Mouse (Mus musculus) heart, embryonic 10.5 days (tissue): ENCODE measurements around the gene Olfr157. TPM values are rescaled to one million over a fixed set of nuclear protein-coding genes. Genes with fewer than 3 reads are reported as not detected.
A peak's percentile ranks its signal among the peaks of the same experiment; 100 is the strongest.

Source experiments
- DNase-seq: peaks from one replicate; pipeline ENCODE4 v3.0.0-alpha.2; 2017; ENCODE audit warnings: low spot score
- H3K27ac ChIP-seq: fragments of 300-500 bp; sonication (generic); 2 replicates; pipeline ENCODE4 v1.5.1; 2016; ENCODE audit warnings: mild to moderate bottlenecking
- H3K27me3 ChIP-seq: fragments of 300-500 bp; sonication (generic); 2 replicates; pipeline ENCODE4 v1.6.1; 2016; ENCODE audit warnings: mild to moderate bottlenecking; ENCODE audit not compliant: poor library complexity, insufficient read depth, severe bottlenecking
- H3K36me3 ChIP-seq: fragments of 300-500 bp; sonication (generic); 2 replicates; pipeline ENCODE4 v1.6.1; 2016; ENCODE audit warnings: mild to moderate bottlenecking, moderate library complexity
- H3K4me1 ChIP-seq: fragments of 300-500 bp; sonication (generic); 2 replicates; pipeline ENCODE4 v1.6.1; 2016; ENCODE audit warnings: mild to moderate bottlenecking
- H3K4me3 ChIP-seq: fragments of 300-500 bp; sonication (generic); 2 replicates; pipeline ENCODE4 v1.5.1; 2016; ENCODE audit warnings: mild to moderate bottlenecking, moderate library complexity
- H3K9me3 ChIP-seq: fragments of 300-500 bp; sonication (generic); 2 replicates; pipeline ENCODE4 v1.6.1; 2016; ENCODE audit warnings: mild to moderate bottlenecking, moderate library complexity
- WGBS: fragments of 180-500 bp; shearing (Covaris S2); methylation state at CpG from one replicate; pipeline ENCODE4 v1.1.7; 2016; 5-methylcytosine and 5-hydroxymethylcytosine counted together
- polyA plus RNA-seq: library from polyadenylated mRNA; unstranded; fragments of >200 nt; fragmentation: Nextera tagmentation; extraction: Ambion mirVana; gene quantifications from 2 replicates; pipeline ENCODE4 v1.2.1, GENCODE M21; 2016

The Olfr157 gene
- polyA plus RNA-seq: 0.10 TPM in 1 of 2 replicates, not detected in the other

DNA sequence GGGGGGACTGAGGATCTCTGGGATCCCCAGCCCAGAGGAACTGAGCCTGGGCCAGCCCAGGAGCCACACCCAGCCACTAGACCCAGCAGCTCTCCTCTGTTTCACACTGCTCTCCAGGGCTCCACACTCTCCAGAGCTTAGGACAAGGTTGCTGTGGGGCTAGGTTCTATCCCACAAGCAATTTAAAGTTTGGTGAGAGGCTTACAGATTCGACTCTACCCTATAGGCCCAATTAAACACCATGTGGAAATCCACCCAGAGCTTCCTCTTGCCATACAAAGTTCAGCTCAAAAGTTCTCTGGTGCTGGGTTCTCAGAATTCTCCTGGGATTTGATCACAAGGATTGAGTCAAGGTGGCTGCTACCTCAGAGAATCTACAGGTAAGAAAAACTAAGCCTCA, at the start of gene Olfr157:
Olfr157 (minus strand) TSS at position 101 of the 400 bp plus-strand sequence.
- Histone ChIP-seq H3K27ac (no peak within 1 kb of the TSS), H3K27me3 (no peaks in the 10 kb centered on the region; the same call in 1 of the 2 replicates), H3K4me1 (peaks cover 15% of the 10 kb centered on the region), H3K9me3 (no peaks in the 10 kb centered on the region), H3K36me3 (no peaks in the 10 kb centered on the region), H3K4me3 (no peak within 1 kb of the TSS)
- no peak for DNase-seq
- 77% methylated on average over 1 of the region's 1 CpGs for WGBS

DNA sequence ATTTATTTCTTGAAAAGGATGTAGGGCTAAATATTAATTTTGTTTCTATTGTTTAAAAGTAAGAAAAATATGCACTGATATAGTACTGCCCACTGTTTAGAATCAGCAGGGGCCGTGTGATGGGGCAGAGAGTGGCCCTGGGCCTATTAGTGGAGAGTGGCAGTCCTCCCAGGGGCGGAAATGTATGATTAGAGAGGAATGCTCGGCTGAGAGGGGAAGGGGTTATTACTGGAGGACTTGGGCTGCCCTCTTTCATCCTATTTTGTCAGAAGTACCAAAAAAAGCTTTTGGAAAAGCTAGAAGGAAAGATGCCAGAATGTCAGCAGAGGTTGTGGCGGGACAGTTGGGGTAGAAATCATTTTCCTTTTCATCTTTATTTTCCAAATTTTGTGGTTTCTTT, 44.2 kb upstream of the Olfr157 start:
- no peak for DNase-seq
- WGBS: 10% methylated on average over 4 of the region's 4 CpGs
- peak overlapping the region; percentile 15; the same call in 1 of the 2 replicates for H3K4me3 ChIP-seq
- H3K36me3 ChIP-seq: peaks cover 6% of the 10 kb centered on the region; the same call in 1 of the 2 replicates
- no peaks in the 10 kb centered on the region for H3K9me3 ChIP-seq
- peak overlapping the region; percentile 82 for H3K27ac ChIP-seq
- H3K27me3 ChIP-seq: no peaks in the 10 kb centered on the region
- H3K4me1 ChIP-seq: peaks cover 44% of the 10 kb centered on the region

DNA sequence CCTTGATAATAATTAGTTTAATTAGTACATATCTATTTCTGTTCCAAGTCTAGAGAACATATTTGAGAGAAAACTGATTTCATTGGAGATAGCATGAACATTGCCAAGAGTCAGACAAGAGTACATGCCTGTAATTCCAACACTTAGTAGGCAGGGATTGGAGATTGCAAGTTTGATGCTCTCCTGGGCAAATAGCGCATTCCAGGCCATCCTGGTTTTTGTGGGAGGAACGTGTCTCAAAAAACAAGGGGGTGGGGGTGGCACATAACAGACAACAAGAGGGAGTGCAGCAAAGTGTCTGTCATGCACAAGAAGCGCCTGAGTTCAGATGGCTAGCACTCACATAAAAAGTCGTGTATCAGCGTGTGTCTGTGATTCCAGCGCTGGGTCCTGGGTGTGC, 39.6 kb upstream of the Olfr157 start:
- DNase-seq: no peak
- H3K36me3 ChIP-seq: no peaks in the 10 kb centered on the region
- H3K27ac ChIP-seq: 0 out of 2 replicates have a peak overlapping the region, but pooled peaks have one; percentile 44
- no peak overlapping the region for H3K4me3 ChIP-seq
- no peaks in the 10 kb centered on the region for H3K9me3 ChIP-seq
- H3K27me3 ChIP-seq: no peaks in the 10 kb centered on the region
- H3K4me1 ChIP-seq: peaks cover 49% of the 10 kb centered on the region
- WGBS: 51% methylated on average over 6 of the region's 6 CpGs

DNA sequence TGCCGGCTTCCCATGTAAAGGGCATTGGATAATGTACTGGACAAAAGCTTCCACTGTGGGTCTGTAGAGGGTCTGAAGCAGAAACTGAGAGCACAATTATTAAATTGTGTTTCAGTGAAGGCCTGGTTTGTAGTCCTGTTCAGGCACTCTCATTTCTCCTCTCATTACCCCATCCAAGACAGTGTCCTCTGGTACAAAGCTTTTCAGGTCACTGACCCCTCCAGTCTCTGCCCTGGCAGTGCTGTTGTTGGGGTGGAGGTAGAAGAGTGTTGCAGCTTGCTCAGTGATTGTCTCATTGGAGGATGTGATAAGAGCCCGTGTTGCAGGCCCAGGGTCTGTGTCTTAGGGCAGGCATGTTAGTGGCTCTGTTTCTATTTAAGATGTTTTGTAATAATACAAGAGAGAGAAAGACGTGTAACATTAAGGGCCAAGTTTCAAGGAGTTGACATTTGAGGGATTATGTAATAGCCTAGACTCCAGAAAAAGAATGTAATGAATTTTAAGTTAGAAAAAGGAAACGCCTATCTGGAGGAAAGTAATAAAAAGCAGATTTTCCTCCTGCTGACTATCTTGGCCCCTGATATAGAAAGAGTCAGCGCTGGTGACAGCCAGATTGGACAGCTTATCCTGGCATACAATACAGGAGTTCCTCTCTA, 38.2 kb upstream of the Olfr157 start:
- H3K9me3 ChIP-seq: no peaks in the 10 kb centered on the region
- DNase-seq: no peak
- peak overlapping the region; percentile 12; the same call in 1 of the 2 replicates for H3K4me3 ChIP-seq
- peaks cover 36% of the 10 kb centered on the region for H3K4me1 ChIP-seq
- H3K36me3 ChIP-seq: no peaks in the 10 kb centered on the region
- WGBS: 30% methylated on average over 5 of the region's 5 CpGs
- H3K27me3 ChIP-seq: no peaks in the 10 kb centered on the region
- H3K27ac ChIP-seq: peak overlapping the region; percentile 53; the same call in 1 of the 2 replicates

DNA sequence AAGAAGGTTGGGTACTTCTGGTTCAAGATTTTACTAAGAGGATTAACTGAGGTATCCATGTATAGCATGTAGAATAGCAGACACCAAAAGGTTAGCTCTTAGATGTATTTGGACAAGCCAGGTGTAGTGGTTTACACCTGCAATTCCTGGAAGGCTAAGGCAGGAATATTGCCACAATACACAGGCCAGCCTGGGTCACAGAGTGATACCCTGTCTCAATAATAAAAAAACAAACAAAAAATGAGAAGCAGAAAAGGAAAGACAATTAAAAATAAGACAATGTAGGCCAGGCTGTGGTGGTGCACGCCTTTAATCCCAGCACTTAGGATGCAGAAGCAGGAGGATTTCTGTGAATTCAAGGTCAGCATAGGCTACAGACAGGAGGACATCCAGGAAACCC, 37.2 kb upstream of the Olfr157 start:
- 91% methylated on average over 1 of the region's 1 CpGs for WGBS
- no peak for DNase-seq
- H3K36me3 ChIP-seq: no peaks in the 10 kb centered on the region
- peaks cover 34% of the 10 kb centered on the region for H3K4me1 ChIP-seq
- H3K9me3 ChIP-seq: no peaks in the 10 kb centered on the region
- no peaks in the 10 kb centered on the region for H3K27me3 ChIP-seq
- no peak overlapping the region for H3K27ac ChIP-seq
- no peak overlapping the region for H3K4me3 ChIP-seq

DNA sequence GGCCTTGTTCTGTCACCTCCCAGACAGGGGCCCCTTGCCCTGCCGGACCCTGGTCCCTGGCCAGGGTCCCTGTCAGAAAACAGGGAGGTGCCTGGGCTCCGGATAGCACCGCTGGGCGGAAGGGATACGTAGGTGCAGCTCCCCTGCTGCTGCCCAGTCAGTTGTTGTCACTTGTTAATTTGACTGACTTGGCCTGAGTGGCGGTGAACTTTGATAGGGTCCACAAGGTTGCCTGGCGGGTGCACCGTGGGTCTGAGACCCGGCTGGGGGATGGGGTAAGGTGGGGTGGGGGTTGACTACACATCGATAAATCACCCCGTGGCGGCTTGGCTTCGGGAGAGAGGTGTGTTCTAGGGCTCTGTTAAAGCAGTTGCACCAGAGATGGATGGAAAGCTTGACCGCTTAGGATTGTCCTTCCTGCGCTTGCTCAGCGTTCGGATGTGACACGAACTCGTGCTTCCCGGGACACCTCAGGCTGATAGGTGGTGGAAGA, 36.0 kb upstream of the Olfr157 start:
- Histone ChIP-seq H3K4me3 (peak overlapping the region; percentile 90), H3K4me1 (peaks cover 34% of the 10 kb centered on the region), H3K27ac (peak overlapping the region; percentile 96), H3K36me3 (no peaks in the 10 kb centered on the region), H3K9me3 (no peaks in the 10 kb centered on the region), H3K27me3 (no peaks in the 10 kb centered on the region)
- DNase-seq: peak; percentile 84
- WGBS: 1% methylated on average over 20 of the region's 20 CpGs

DNA sequence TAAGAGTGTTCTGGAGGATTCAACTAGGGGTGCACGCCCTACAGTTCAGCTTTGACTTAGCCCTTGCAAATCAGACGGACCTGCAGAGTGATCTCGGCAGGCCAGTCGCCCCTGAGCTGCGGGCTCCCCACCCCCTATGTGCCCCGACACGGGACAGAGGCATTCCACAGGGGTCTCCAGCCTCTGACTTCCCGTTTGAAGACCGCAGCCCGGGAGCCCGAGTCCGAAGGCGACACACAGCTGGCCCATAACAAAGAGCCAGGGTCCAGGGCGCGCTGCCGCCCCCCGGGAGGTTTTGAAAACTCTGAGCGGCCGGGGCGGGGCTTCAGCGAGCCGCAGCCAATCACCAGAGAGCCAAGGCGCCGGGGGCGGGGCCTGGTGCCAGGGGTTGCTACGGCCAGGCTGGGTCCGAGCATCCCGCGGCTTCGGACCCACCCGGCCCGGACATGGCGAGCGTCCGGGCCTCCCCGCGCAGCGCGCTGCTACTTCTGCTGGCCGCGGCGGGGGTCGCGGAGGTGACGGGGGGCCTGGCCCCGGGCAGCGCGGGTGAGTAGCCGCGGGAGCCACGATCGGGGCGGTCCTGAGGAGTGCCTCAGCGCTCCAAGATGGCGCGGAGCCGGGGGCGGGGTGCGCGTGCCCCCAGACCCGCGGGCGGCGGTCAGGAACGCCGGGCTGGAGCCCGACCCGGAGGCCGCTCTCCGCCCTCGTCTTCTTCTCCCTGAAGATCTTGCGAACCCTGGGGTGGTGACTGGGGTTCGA, 35.3 kb upstream of the Olfr157 start, which contains the start of gene Reck:
Reck (plus strand) TSS at position 371 of the 759 bp plus-strand sequence.
- peak; percentile 94 for DNase-seq
- H3K4me1 ChIP-seq: peaks cover 34% of the 10 kb centered on the region
- no peaks in the 10 kb centered on the region for H3K27me3 ChIP-seq
- H3K36me3 ChIP-seq: no peaks in the 10 kb centered on the region
- H3K4me3 ChIP-seq: peak within 1 kb of the TSS; percentile 90
- peak within 1 kb of the TSS; percentile 96 for H3K27ac ChIP-seq
- WGBS: under 1% methylated on average over 72 of the region's 73 CpGs
- no peaks in the 10 kb centered on the region for H3K9me3 ChIP-seq

DNA sequence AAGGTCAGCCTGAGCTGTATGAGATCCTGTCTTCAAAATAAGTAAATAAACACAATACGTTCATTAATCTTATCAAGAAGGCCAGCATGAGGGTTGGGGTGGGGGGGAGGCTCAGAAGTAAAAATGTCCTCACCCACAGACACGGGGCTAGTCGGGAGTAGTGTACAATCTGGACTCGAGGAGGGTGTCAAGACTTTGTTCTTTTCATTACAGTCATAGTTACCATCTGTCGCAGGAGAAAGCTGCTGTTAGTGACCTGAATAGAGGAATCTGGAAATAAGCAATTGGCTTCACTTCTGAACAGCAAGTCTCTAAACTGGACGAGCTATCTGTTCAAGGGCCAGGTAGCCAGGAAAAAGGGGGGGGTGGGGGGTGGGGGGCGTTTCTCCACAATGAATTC, 34.5 kb upstream of the Olfr157 start:
- Histone ChIP-seq H3K4me3 (peak overlapping the region; percentile 90), H3K9me3 (no peaks in the 10 kb centered on the region), H3K27ac (peak overlapping the region; percentile 96; the same call in 1 of the 2 replicates), H3K36me3 (no peaks in the 10 kb centered on the region), H3K27me3 (no peaks in the 10 kb centered on the region), H3K4me1 (peaks cover 30% of the 10 kb centered on the region)
- 56% methylated on average over 7 of the region's 7 CpGs for WGBS
- peak; percentile 46 for DNase-seq

DNA sequence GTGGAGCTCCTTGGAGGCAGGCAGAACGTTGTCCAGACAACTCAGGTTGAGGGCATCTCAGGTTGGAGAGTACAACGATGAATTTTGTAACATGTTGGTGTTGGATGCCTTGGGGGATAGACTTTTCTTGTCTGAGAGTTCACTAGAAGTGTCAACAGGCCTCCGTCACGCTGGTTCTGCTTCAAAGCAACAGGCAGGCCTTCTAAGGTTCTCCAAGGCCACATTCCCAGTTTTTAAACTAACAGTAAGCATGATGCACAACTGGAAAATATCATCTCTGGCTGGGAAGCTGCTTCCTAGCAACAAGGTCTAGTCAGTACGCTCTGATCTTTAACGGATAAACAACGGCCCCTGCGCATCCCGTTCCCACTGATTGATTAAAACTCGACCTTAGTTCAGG, 29.8 kb upstream of the Olfr157 start:
- no peak for DNase-seq
- H3K9me3 ChIP-seq: no peaks in the 10 kb centered on the region; the same call in 1 of the 2 replicates
- no peaks in the 10 kb centered on the region for H3K27me3 ChIP-seq
- no peak overlapping the region for H3K4me3 ChIP-seq
- no peaks in the 10 kb centered on the region for H3K36me3 ChIP-seq
- no peak overlapping the region for H3K27ac ChIP-seq
- H3K4me1 ChIP-seq: 0 out of 2 replicates have a peak, but pooled peaks cover 3% of the 10 kb centered on the region
- 85% methylated on average over 10 of the region's 10 CpGs for WGBS

DNA sequence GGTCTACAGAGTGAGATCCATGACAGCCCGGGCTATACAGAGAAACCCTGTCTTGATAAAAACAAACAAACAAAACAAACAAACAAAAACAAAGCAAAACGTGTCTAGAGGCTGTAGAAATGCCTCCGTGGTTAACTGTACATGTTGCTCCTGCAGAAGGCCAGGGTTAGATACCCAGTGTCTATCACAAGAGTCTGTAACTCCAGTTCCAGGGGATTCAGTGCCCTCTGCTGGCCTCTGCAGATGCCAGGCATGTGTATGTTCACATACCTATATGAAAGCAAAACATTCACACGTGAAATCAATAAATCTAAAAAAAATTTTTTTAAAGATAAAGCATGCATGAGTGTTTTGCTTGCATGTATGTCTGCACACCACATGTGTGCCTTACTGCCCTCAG, 23.3 kb upstream of the Olfr157 start:
- Histone ChIP-seq H3K27me3 (no peaks in the 10 kb centered on the region), H3K9me3 (no peaks in the 10 kb centered on the region; the same call in 1 of the 2 replicates), H3K4me3 (no peak overlapping the region), H3K36me3 (no peaks in the 10 kb centered on the region), H3K27ac (no peak overlapping the region), H3K4me1 (peaks cover 10% of the 10 kb centered on the region)
- 61% methylated on average over 4 of the region's 4 CpGs for WGBS
- peak; percentile 50 for DNase-seq

DNA sequence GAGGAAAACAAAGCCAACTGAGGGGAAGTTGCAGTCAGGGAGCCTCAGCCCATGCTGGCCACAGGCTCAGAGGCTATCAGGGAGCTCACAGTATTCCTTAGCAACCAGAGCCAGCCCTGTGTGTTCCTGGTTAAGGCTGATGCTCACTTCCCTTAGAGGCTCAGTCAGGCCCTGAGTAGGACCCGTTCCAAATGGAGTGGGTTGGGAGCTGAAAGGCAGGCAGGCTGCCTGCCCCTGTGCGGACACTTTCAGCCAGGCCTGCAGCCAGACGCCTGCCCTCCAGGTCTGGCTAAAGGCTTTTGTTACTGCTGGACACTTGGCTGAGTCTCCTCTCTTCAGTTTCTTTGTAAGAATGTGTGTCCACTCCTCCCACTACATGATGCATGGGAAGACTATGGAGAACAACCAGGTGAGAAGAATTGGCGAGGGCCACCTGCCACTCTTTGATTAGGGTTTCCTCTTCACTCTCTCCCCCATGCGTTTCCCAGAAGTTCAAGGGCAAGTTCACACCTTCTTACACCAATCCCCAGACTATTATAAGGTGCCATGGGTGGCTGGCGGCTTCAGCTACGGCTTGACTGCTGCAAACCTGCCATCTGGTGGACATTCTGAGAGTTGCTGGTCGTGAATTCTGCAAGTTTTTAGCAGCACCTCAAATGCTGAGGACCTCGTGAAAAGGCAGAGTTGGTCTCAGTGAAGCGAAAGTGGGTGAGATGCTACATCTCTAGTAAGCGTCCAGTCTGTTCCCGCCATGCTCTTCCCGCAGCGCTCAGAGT, 20.9 kb upstream of the Olfr157 start:
- no peaks in the 10 kb centered on the region for H3K27me3 ChIP-seq
- H3K4me3 ChIP-seq: no peak overlapping the region
- H3K27ac ChIP-seq: no peak overlapping the region
- H3K36me3 ChIP-seq: no peaks in the 10 kb centered on the region
- peak; percentile 77 for DNase-seq
- 14% methylated on average over 14 of the region's 14 CpGs for WGBS
- no peaks in the 10 kb centered on the region for H3K9me3 ChIP-seq
- H3K4me1 ChIP-seq: peaks cover 10% of the 10 kb centered on the region

DNA sequence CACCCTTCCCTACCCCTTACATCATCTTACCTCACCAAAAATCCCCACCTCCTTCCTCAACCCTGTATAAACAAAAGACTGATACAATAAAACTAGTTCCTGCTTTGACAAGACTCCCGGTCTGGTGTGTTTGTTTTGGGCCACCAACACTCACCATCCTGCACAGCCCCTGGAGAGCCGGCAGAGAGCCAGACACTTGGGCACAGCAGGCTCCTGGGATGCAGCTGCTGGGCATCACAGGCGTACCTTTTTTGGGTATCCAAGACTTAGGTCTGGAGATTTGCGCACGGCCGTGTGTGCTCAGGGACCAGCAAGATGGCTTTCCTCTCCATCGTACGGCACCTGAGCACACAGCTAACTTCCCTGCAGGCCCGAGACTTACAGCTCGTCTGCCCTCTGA, 19.9 kb upstream of the Olfr157 start:
- Histone ChIP-seq H3K27ac (no peak overlapping the region), H3K27me3 (no peaks in the 10 kb centered on the region), H3K4me1 (peaks cover 10% of the 10 kb centered on the region), H3K9me3 (no peaks in the 10 kb centered on the region), H3K4me3 (no peak overlapping the region), H3K36me3 (no peaks in the 10 kb centered on the region)
- peak; percentile 66 for DNase-seq
- WGBS: 85% methylated on average over 10 of the region's 10 CpGs
